Mouse (Mus musculus): ENCODE results near the gene Gm42742. TPM values are rescaled to one million over a fixed set of nuclear protein-coding genes. Genes with fewer than 3 reads are reported as not detected.
A peak's percentile ranks its signal among the peaks of the same experiment; 100 is the strongest.

Gm42742 gene
- polyA plus RNA-seq, 1 experiment: 362 TPM

- Histone ChIP-seq H3K27ac (ENCODE audit: insufficient read depth, low read length) (peak within 1 kb of the TSS; percentile 100), H3K4me1 (ENCODE audit: control insufficient read depth, insufficient read depth, low read length) (peaks cover 14% of the 10 kb centered on the region), H3K27me3 (ENCODE audit: control insufficient read depth, insufficient read depth, low read length) (no peaks in the 10 kb centered on the region), H3K4me3 (replicated peaks; ENCODE audit: insufficient read depth, low read depth, low read length) (peak within 1 kb of the TSS; percentile 75)
- TF ChIP-seq POLR2A (IDR thresholded peaks at IDR 0.05; ENCODE audit: borderline replicate concordance, insufficient read depth, low read length): no peak
- peak; percentile 90 for TF ChIP-seq CTCF (IDR thresholded peaks at IDR 0.05; ENCODE audit: borderline replicate concordance, insufficient read depth, low read depth, low read length)
- DNase-seq: peak; percentile 95 to 97
- WGBS: under 1% methylated on average over 55 of the region's 55 CpGs
These were observed 44.7 kb downstream of the Gm42742 start, which contains the start of gene Cdiptos for GRCm38 (mm10) chr7:126975950-126976866. TSS of gene Cdiptos (minus strand) at chr7:126976098.

- DNase-seq: no peak
- no peaks in the 10 kb centered on the region for H3K27me3 ChIP-seq (ENCODE audit: control insufficient read depth, insufficient read depth, low read length)
- H3K4me1 ChIP-seq (ENCODE audit: control insufficient read depth, insufficient read depth, low read length): peaks cover 14% of the 10 kb centered on the region
- TF ChIP-seq CTCF (IDR thresholded peaks at IDR 0.05; ENCODE audit: borderline replicate concordance, insufficient read depth, low read depth, low read length): no peak
- TF ChIP-seq POLR2A (IDR thresholded peaks at IDR 0.05; ENCODE audit: borderline replicate concordance, insufficient read depth, low read length): no peak
- peak within 1 kb of the TSS; percentile 75 for H3K4me3 ChIP-seq (replicated peaks; ENCODE audit: insufficient read depth, low read depth, low read length)
- H3K27ac ChIP-seq (ENCODE audit: insufficient read depth, low read length): peak within 1 kb of the TSS; percentile 100
- 0% methylated on average over 1 of the region's 1 CpGs for WGBS
These were observed 45.2 kb downstream of the Gm42742 start, which contains the start of gene Cdipt for GRCm38 (mm10) chr7:126975893-126975949. TSS of gene Cdipt (plus strand) at chr7:126975914.

- Histone ChIP-seq H3K27me3 (ENCODE audit: control insufficient read depth, insufficient read depth, low read length) (no peaks in the 10 kb centered on the region), H3K27ac (ENCODE audit: insufficient read depth, low read length) (0 out of 2 replicates have a peak overlapping the region, but pooled peaks have one; percentile 4), H3K4me1 (ENCODE audit: control insufficient read depth, insufficient read depth, low read length) (peaks cover 14% of the 10 kb centered on the region), H3K4me3 (replicated peaks; ENCODE audit: insufficient read depth, low read depth, low read length) (peak overlapping the region; percentile 75)
- TF ChIP-seq CTCF (IDR thresholded peaks at IDR 0.05; ENCODE audit: borderline replicate concordance, insufficient read depth, low read depth, low read length) (no peak), POLR2A (IDR thresholded peaks at IDR 0.05; ENCODE audit: borderline replicate concordance, insufficient read depth, low read length) (no peak)
- 5% methylated on average over 8 of the region's 8 CpGs for WGBS
- peak in 1 of 2 experiments; percentile 39 for DNase-seq
These were observed 45.4 kb downstream of the Gm42742 start for GRCm38 (mm10) chr7:126975493-126975892.

- no peak for TF ChIP-seq CTCF (IDR thresholded peaks at IDR 0.05; ENCODE audit: borderline replicate concordance, insufficient read depth, low read depth, low read length)
- no peak for DNase-seq
- H3K27ac ChIP-seq (ENCODE audit: insufficient read depth, low read length): no peak overlapping the region
- WGBS: 55% methylated on average over 6 of the region's 6 CpGs
- H3K4me1 ChIP-seq (ENCODE audit: control insufficient read depth, insufficient read depth, low read length): no peaks in the 10 kb centered on the region
- H3K4me3 ChIP-seq (replicated peaks; ENCODE audit: insufficient read depth, low read depth, low read length): no peak overlapping the region
- H3K27me3 ChIP-seq (ENCODE audit: control insufficient read depth, insufficient read depth, low read length): no peaks in the 10 kb centered on the region
These were observed 53.5 kb downstream of the Gm42742 start for GRCm38 (mm10) chr7:126967361-126967760.

- Histone ChIP-seq H3K27ac (ENCODE audit: insufficient read depth, low read length) (no peak overlapping the region; the same call in 1 of the 2 replicates), H3K4me1 (ENCODE audit: control insufficient read depth, insufficient read depth, low read length) (peaks cover 3% of the 10 kb centered on the region; the same call in 1 of the 2 replicates), H3K27me3 (ENCODE audit: control insufficient read depth, insufficient read depth, low read length) (no peaks in the 10 kb centered on the region), H3K4me3 (replicated peaks; ENCODE audit: insufficient read depth, low read depth, low read length) (no peak overlapping the region)
- 16% methylated on average over 3 of the region's 3 CpGs for WGBS
- DNase-seq: peak; percentile 77 to 83
- TF ChIP-seq CTCF (IDR thresholded peaks at IDR 0.05; ENCODE audit: borderline replicate concordance, insufficient read depth, low read depth, low read length) (no peak), POLR2A (IDR thresholded peaks at IDR 0.05; ENCODE audit: borderline replicate concordance, insufficient read depth, low read length) (no peak)
These were observed 55.3 kb downstream of the Gm42742 start for GRCm38 (mm10) chr7:126965568-126965967.

Other genes starting within 250 kb of the Gm42742 start
- gene Ypel3, start 244.1 kb downstream of the Gm42742 start, polyA plus RNA-seq (2012; rRNA removed): 628 and 636 TPM in 2 replicates
- 2.2 TPM in 2 replicates for gene Tbx6, start 239.6 kb downstream of the Gm42742 start, polyA plus RNA-seq (2012; rRNA removed)
- 110 and 119 TPM in 2 replicates for gene Ppp4c, start 228.6 kb downstream of the Gm42742 start, polyA plus RNA-seq (2012; rRNA removed)
- gene Fam57b, start 223.4 kb downstream of the Gm42742 start, polyA plus RNA-seq (2012; rRNA removed): 193 and 196 TPM in 2 replicates
- gene 4930451I11Rik, start 189.5 kb downstream of the Gm42742 start, polyA plus RNA-seq (2012; rRNA removed): not detected in 2 replicates
- gene Doc2a, start 173.7 kb downstream of the Gm42742 start, polyA plus RNA-seq (2012; rRNA removed): 9.7 and 12.1 TPM in 2 replicates
- 60.9 and 63.1 TPM in 2 replicates for gene Hirip3, start 159.1 kb downstream of the Gm42742 start, polyA plus RNA-seq (2012; rRNA removed)
- 67.3 and 67.6 TPM in 2 replicates for gene Ino80e, start 158.7 kb downstream of the Gm42742 start, polyA plus RNA-seq (2012; rRNA removed)
- 107 and 108 TPM in 2 replicates for gene Taok2, start 136.4 kb downstream of the Gm42742 start, polyA plus RNA-seq (2012; rRNA removed)
- gene Tmem219, start 98.2 kb downstream of the Gm42742 start, polyA plus RNA-seq (2012; rRNA removed): 29.8 and 37.5 TPM in 2 replicates
- 130 and 140 TPM in 2 replicates for gene Kctd13, start 92.2 kb downstream of the Gm42742 start, polyA plus RNA-seq (2012; rRNA removed)
- gene Asphd1, start 71.5 kb downstream of the Gm42742 start, polyA plus RNA-seq (2012; rRNA removed): 41.8 and 42.4 TPM in 2 replicates
- gene Sez6l2, start 70.5 kb downstream of the Gm42742 start, polyA plus RNA-seq (2012; rRNA removed): 359 and 364 TPM in 2 replicates
- 255 and 281 TPM in 2 replicates for gene Cdipt, start 45.2 kb downstream of the Gm42742 start, polyA plus RNA-seq (2012; rRNA removed)
- gene Cdiptos, start 45.0 kb downstream of the Gm42742 start, polyA plus RNA-seq (2012; rRNA removed): 0.92 and 1.1 TPM in 2 replicates
- 19.9 and 21.0 TPM in 2 replicates for gene Mvp, start 6.5 kb downstream of the Gm42742 start, polyA plus RNA-seq (2012; rRNA removed)
- gene Pagr1b, start 4.6 kb downstream of the Gm42742 start, polyA plus RNA-seq (2012; rRNA removed): 2.8 and 5.2 TPM in 2 replicates
- gene Pagr1a, start 3.7 kb downstream of the Gm42742 start, polyA plus RNA-seq (2012; rRNA removed): 91.6 and 105 TPM in 2 replicates
- gene Prrt2, start 114 bp upstream of the Gm42742 start, polyA plus RNA-seq (2012; rRNA removed): 600 and 672 TPM in 2 replicates
- gene Maz, start 5.9 kb upstream of the Gm42742 start, polyA plus RNA-seq (2012; rRNA removed): 198 and 213 TPM in 2 replicates
- gene Kif22, start 21.4 kb upstream of the Gm42742 start, polyA plus RNA-seq (2012; rRNA removed): 7.7 and 9.1 TPM in 2 replicates
- gene Zg16, start 66.2 kb upstream of the Gm42742 start, polyA plus RNA-seq (2012; rRNA removed): 0.34 TPM in 1 of 2 replicates, not detected in the other
- gene AI467606, start 70.3 kb upstream of the Gm42742 start, polyA plus RNA-seq (2012; rRNA removed): 1.4 and 2.1 TPM in 2 replicates
- gene Qprt, start 101.1 kb upstream of the Gm42742 start, polyA plus RNA-seq (2012; rRNA removed): 2.1 and 2.2 TPM in 2 replicates
- 0.16 and 0.18 TPM in 2 replicates for gene Spn, start 116.7 kb upstream of the Gm42742 start, polyA plus RNA-seq (2012; rRNA removed)
- gene Cd2bp2, start 175.0 kb upstream of the Gm42742 start, polyA plus RNA-seq (2012; rRNA removed): 101 and 103 TPM in 2 replicates
- gene Tbc1d10b, start 187.4 kb upstream of the Gm42742 start, polyA plus RNA-seq (2012; rRNA removed): 72.4 and 83.9 TPM in 2 replicates
- gene Mylpf, start 187.8 kb upstream of the Gm42742 start, polyA plus RNA-seq (2012; rRNA removed): 1.6 and 3.0 TPM in 2 replicates
- 16.6 and 17.6 TPM in 2 replicates for gene Zfp553, start 212.0 kb upstream of the Gm42742 start, polyA plus RNA-seq (2012; rRNA removed)
- gene Sept1, start 212.0 kb upstream of the Gm42742 start, polyA plus RNA-seq (2012; rRNA removed): 11.3 and 12.5 TPM in 2 replicates
- 88.7 and 95.4 TPM in 2 replicates for gene Zfp771, start 223.2 kb upstream of the Gm42742 start, polyA plus RNA-seq (2012; rRNA removed)
- gene Dctpp1, start 239.6 kb upstream of the Gm42742 start, polyA plus RNA-seq (2012; rRNA removed): 23.8 and 25.6 TPM in 2 replicates

Data from cerebellum, adult 2 months (tissue).